Mouse (Mus musculus): ENCODE measurements around the gene Gaa.

GRCm38 (mm10) chr11:119227591-119227990 lies 40.1 kb upstream of the Gaa start:
- no peak for TF ChIP-seq POLR2A (IDR thresholded peaks at IDR 0.05; ENCODE audit: insufficient read length, low read depth)
- no peak for TF ChIP-seq USF1 (IDR thresholded peaks at IDR 0.05; ENCODE audit: low read depth)
- TF ChIP-seq MYOD1 (IDR thresholded peaks at IDR 0.05; ENCODE audit: control insufficient read depth in 1 of 3, insufficient read length in 2 of 3, low read depth in 2 of 3) = no peak
- TF ChIP-seq TCF12 (IDR thresholded peaks at IDR 0.05; ENCODE audit: insufficient read depth, poor library complexity, severe bottlenecking) = no peak
- TF ChIP-seq POLR2AphosphoS2 (IDR thresholded peaks at IDR 0.05; ENCODE audit: insufficient read length, low read depth) = no peak
- TF ChIP-seq CEBPB (IDR thresholded peaks at IDR 0.05; ENCODE audit: insufficient read depth, poor library complexity, severe bottlenecking) = no peak
- TF ChIP-seq MYOG (IDR thresholded peaks at IDR 0.05; ENCODE audit: control insufficient read depth in 1 of 3, insufficient read depth in 1 of 3, insufficient read length in 2 of 3, low read depth in 2 of 3) = no peak
- TF ChIP-seq REST (IDR thresholded peaks at IDR 0.05; ENCODE audit: insufficient read depth, insufficient read length) = no peak
